Mouse (Mus musculus): ENCODE data around the gene Apom.

The Apom gene

DNA sequence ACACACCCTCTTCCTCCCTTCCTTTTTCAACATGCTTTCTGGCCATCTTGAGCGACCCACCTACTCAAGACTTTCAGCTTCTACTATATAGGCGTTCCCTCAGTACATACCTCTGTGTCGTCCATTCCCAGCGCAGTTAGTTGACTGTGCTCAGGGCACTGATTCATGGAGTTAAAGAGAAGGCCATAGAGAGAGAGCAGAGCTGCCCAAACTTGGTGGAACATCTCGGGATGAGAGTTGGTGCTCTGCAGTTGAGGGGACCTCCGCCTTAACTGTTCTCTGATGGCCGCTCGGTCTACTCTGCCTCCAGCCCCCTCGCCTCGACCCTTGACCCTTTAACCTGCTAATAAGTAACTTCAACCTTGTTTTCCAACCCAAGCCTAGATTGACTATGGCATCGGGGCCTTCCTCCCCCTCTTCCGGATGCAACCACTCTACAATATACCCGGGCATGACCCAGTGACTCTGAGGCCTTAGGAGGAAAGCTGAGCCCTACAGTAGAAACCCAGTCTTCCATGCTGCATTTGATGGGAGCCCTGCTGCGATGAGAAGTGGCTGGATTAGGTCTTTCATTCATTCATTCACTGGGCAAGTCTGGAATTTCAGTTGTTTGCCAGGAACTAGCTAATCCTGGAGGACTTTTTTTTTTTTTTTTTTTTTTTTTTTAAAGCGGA lies at the start of gene Apom:
Apom (minus strand) TSS at position 551 of the 674 bp plus-strand sequence.
- no peak for DNase-seq (ENCODE audit: low read depth)

DNA sequence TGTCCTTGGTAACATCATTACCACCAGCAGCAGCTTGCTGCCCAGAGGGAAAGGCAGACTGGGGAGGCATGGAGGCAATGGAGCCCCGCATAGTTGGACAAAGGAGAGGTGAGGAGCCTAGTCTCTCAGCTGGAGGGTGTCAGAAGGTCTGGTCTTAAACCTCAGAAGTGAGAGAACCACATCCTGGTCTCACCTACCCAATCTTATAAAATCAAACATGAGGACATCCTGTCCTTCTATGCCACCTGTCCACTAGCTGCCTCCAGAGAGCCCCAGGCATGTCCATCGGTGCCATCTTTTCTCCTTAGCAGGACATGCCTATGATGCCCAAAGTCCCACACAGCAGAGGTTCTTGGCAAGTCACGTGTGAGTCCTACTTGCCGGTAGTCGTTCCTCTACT lies 48.2 kb upstream of the Apom start:
- no peak for DNase-seq (ENCODE audit: low read depth)

GRCm38 (mm10) chr17:35178528-35178927 lies 46.7 kb upstream of the Apom start:
- no peak for DNase-seq (ENCODE audit: low read depth)

DNA sequence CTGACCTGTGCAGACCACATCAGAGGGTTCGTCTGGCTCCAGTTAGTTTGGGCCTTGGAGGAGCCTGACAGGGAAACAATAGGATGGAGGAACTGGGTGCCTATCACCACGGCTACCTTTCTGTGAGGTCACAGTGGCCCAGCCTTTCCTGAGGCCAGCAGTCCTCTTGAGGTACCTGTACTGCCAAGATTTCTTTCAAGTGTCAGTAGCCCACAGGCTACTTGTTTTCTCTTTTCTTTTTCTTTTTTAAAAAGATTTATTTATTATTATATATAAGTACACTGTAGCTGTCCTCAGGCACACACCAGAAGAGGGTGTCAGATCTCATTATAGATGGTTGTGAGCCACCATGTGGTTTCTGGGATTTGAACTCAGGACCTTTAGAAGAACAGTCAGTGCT lies 44.1 kb upstream of the Apom start, which contains the start of gene Aif1:
Aif1 (minus strand) TSS at position 101 of the 400 bp plus-strand sequence.
- no peak for DNase-seq (ENCODE audit: low read depth)

GRCm38 (mm10) chr17:35175382-35175781 lies 43.5 kb upstream of the Apom start:
- DNase-seq (ENCODE audit: low read depth) = no peak

GRCm38 (mm10) chr17:35174201-35174977 lies 42.5 kb upstream of the Apom start:
- DNase-seq (ENCODE audit: low read depth) = no peak

DNA sequence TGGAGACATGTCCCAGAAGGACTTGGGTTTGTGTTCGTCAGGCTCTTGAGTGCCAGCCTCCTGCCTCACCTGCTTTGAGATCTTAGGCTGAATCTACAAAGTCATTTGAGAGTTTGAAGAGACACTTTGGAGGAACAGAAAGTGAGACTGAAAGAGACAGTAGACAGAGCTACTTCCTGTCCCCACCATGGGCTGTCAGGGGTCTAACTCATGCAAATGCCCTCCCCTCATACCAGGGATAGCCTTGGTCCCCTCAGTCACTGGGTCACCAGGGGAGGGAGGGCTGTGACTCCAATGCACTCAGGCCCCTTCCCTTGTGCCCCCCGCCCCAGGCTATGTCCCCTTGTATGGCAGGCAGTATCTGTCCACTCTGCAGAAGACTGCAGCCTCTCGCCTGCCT lies 41.5 kb upstream of the Apom start:
- no peak for DNase-seq (ENCODE audit: low read depth)

GRCm38 (mm10) chr17:35172445-35173234 lies 40.8 kb upstream of the Apom start:
- no peak for DNase-seq (ENCODE audit: low read depth)

DNA sequence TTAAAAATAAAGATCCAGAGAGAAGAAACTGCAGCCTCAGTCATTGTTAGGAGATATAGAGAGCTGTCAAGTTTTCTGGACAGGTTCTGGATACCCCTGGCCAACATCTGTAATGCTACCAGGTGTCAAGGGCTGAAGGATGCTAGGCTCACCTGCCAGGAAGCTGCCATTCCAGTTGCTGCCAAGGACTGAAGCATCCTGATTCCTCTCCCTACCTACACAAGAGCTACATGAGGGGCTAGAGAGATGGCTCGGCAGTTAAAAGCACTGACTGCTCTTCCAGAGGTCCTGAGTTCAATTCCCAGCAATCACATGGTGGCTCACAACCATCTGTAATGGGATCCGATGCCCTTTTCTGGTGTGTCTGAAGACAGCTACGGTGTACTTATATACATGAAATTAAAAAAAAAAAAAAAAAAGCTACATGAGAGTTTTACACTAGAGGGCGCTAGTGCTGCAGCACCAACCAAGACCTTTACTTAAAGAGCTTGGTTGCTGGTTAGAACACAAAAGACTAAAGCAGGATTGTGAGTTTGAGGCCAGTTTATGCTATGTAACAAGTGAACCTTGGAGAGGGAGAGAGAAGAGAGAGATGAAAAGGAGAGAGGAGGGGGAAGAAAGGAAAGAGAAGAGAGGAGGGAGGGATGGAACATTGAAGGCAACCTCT lies 36.8 kb upstream of the Apom start:
- peak; percentile 64 for DNase-seq (ENCODE audit: low read depth)

GRCm38 (mm10) chr17:35167794-35168193 lies 35.9 kb upstream of the Apom start:
- no peak for DNase-seq (ENCODE audit: low read depth)

GRCm38 (mm10) chr17:35166352-35167035 lies 34.6 kb upstream of the Apom start:
- peak; percentile 85 for DNase-seq (ENCODE audit: low read depth)

GRCm38 (mm10) chr17:35165451-35166155 lies 33.8 kb upstream of the Apom start:
- no peak for DNase-seq (ENCODE audit: low read depth)

DNA sequence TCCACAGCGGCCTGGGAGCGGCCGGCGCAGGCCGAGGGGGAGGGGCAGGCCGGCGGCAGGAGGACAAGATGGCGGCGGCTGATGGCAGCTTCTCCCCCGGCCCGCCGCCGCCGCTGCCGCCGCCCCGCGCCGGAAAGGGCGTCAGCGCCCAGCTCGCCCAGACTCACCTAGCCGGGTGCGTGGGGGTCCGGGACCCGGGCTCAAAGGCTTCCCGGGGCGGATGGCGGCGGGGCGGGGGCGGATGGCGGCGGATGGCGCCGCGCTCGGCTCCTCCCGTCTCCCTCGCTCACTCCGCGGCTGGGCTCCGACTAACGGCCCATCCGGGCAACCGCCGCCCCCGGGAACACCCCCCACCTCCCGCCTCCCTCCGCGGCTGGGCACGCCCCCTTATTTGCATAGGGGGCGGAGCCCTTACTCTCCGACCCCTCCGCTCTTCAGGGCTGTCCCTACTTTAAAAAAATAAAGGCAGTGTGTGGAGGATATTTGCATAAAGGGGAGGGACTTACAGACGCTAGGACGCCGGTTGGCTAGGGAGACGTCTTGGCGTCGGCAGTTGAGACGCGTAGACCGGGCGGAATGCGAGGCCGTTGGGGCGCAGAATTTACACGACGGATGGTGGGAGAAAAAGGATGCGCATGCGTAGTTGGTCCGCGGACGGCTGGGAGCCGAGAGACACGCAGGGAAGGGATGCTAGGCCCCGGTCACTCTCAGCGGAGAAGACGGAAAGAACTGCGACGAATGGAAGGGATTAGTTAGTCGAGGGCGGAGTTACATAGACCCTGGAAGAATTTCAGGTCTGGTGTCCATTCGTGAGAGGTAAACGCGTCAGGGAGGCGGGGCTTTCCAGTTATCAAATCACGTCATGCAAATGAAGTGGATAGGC lies 33.0 kb upstream of the Apom start, which contains the start of gene Prrc2a:
Prrc2a (minus strand) TSS at position 330 of the 883 bp plus-strand sequence.
- peak; percentile 97 for DNase-seq (ENCODE audit: low read depth)

DNA sequence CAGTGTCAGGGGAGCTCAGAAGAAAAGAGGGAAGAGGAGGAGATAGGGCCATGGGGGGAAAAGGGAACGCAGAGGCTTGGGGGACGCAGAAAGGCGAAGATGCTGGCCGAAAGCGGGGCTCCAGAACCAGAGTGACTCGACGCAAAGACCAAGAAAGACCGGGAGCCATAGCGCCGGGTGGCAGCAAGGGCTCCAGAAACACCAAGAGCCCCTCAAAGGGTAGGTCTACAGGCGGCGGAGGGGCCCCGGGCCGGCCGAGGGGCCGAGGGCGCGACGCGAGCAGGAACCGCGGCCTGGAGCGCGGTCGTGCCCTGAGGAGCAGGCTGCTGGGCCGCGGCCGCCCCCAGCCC lies 32.3 kb upstream of the Apom start:
- no peak for DNase-seq (ENCODE audit: low read depth)

DNA sequence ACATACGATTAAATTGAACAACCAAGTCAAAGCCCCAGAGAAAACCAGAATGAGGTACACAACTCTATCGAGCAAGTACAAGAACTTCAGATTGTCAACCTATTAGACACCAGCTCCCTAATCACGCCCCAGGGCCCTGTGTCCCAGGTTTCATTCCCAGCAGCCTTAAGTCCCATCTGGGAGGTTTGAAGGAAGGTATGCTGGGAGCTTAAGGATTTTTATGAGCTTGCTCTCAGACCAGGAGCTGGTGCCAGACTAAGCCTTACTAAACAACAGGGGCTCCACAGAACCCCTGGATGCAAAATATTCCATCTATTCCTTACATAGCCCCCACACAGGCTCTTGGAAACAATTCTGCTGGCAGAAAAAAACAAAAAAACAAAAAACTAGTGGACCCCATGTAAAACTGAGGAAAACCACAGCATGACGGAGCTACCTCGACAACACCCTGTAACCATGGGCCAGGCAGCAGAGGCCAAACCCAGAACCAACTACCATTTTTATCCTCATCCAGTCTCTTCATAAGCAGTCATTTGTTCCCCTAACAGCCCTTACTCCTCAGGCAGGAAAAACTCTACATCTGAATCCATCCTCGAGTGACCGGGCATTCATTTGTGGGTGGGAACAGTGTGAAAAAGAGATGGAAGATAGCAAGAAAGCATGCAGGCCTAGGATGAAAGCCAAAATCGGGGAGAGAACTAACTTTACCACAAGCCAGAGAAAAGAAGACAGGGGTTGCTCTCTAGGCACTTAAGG lies 31.7 kb upstream of the Apom start:
- DNase-seq (ENCODE audit: low read depth) = no peak

- no peak for DNase-seq (ENCODE audit: low read depth)
These were observed 30.9 kb upstream of the Apom start for GRCm38 (mm10) chr17:35162730-35163129.

DNA sequence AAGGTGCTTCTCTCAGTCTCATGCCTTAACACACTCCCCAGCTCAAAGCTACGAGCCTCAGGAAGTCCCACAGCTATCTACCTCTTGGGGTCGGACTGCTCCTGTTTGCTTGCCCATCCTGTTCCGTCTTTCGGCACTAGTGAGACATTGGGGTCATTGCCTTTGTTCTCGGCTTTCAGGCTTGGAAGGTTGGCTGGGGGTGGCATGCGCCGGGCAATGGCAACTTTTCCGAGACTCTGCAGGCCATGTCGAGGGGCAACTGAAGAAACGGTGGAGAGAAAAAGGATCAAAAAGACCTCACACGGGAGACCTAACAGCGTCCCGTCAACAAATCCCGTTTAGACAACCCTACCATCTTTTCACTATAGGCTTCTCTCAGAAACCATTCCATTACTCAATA lies 30.3 kb upstream of the Apom start:
- no peak for DNase-seq (ENCODE audit: low read depth)

- no peak for DNase-seq (ENCODE audit: low read depth)
These were observed 29.6 kb upstream of the Apom start for GRCm38 (mm10) chr17:35161421-35161820.

DNA sequence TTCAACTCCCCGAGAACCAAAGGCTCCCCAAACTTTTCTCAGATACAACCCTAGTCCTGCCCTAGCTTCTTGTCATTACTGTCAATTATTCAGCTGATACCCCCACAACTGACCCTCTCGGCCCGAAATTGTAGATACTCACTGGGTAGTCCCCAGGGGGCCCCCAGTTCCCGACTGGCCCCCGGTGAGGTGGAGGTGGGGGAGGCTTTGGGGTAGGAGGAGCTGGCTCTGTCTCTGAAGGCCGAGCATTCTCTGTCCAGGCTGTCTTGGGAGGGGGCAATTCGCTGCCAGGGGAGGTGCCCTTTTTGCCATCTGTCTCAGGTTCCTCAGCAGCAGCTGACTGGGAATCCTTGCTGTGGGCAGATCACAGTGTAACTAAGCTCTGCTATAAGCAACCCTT lies 27.8 kb upstream of the Apom start:
- no peak for DNase-seq (ENCODE audit: low read depth)
